Mouse (Mus musculus) midbrain, embryonic 11.5 days (tissue): ENCODE data around the gene Rpl9. TPM values are rescaled to one million over a fixed set of nuclear protein-coding genes. Genes with fewer than 3 reads are reported as not detected.

Source experiments
- ATAC-seq: fragments of 200-750 bp; cut with Nextera tagmentation; 2 replicates; pipeline ENCODE4 v1.8.0; 2017; ENCODE audit warnings: moderate TSS enrichment, moderate library complexity; ENCODE audit not compliant: low FRiP score
- DNase-seq: peaks from one replicate; pipeline ENCODE4 v3.0.0; 2015; ENCODE audit warnings: low spot score; ENCODE audit errors: missing footprints
- H3K27ac ChIP-seq: fragments of 300-500 bp; sonication (generic); 2 replicates; pipeline ENCODE4 v1.5.1; 2014; ENCODE audit warnings: low read depth, low read length
- H3K27me3 ChIP-seq: fragments of 300-500 bp; sonication (generic); 2 replicates; pipeline ENCODE4 v1.6.1; 2014; ENCODE audit warnings: mild to moderate bottlenecking, low read length, moderate library complexity, mixed read lengths; ENCODE audit not compliant: control insufficient read depth, insufficient read depth
- H3K36me3 ChIP-seq: fragments of 300-500 bp; sonication (generic); 2 replicates; pipeline ENCODE4 v1.6.1; 2014; ENCODE audit warnings: mild to moderate bottlenecking, low read length, moderate library complexity, mixed read lengths; ENCODE audit not compliant: control insufficient read depth, insufficient read depth
- H3K4me1 ChIP-seq: fragments of 300-500 bp; sonication (generic); 2 replicates; pipeline ENCODE4 v1.6.1; 2014; ENCODE audit warnings: low read length; ENCODE audit not compliant: control insufficient read depth, insufficient read depth
- H3K4me2 ChIP-seq: fragments of 300-500 bp; sonication (generic); 2 replicates; pipeline ENCODE4 v1.6.1; 2014; ENCODE audit warnings: mild to moderate bottlenecking, moderate library complexity
- H3K4me3 ChIP-seq: fragments of 300-500 bp; sonication (generic); 2 replicates; pipeline ENCODE4 v1.5.1; 2014; ENCODE audit warnings: low read depth, low read length
- H3K9ac ChIP-seq: fragments of 300-500 bp; sonication (generic); 2 replicates; pipeline ENCODE4 v1.6.1; 2014; ENCODE audit warnings: low read length
- H3K9me3 ChIP-seq: fragments of 300-500 bp; sonication (generic); 2 replicates; pipeline ENCODE4 v1.6.1; 2016; ENCODE audit warnings: low read length; ENCODE audit not compliant: control insufficient read depth
- WGBS: fragments of 180-500 bp; shearing (Covaris S2); extraction: QIAGEN DNeasy Blood & Tissue Kit; methylation state at CpG from one replicate; pipeline ENCODE4 v1.1.7; 2014; 5-methylcytosine and 5-hydroxymethylcytosine counted together
- polyA plus RNA-seq: library from polyadenylated mRNA; unstranded; fragments of >200 nt; fragmentation: Nextera tagmentation; extraction: Ambion mirVana; gene quantifications from 2 replicates; pipeline ENCODE4 v1.2.1, GENCODE M21; 2014

Gene Rpl9
- polyA plus RNA-seq, 1 experiment from 2014 or later: 929 TPM

DNA sequence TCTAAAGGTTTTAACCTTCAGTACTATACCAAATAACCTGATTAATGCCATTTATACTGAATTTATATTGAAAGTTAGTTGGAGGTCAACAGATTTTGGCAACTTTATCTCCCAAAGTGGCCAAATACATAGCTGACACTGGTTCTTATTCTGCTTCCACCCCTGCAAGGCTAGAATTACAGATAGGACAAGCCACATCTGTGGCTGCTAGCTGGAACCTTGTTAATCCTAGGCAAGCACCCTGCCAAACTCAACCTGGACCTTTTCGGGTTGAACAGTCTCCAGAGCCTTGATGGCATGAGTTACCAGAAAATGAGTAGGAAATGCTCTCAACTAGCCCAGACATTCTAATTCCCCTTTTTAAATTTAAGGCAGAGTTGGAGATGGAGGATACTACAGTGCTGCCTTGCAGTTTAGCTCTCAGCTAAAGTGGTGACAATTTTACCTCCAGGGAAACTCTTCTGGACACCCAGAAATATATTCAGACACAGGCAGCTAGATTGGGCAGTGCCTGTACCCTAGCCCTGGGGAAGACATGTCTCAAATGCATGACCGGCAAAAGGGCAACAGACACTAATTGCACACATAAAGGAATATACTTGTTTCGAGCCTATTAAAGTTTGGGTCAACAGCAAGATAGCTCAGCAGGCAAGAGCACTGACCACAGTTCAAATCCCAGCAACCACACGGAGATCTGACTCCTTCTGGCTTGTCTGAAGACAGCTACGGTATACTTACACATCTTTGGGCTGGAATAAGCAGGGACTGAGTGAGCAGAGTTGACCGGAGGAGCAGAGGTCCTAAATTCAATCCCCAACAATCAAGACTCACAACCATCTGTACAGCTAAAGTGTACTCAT, 4.0 kb downstream of the Rpl9 start:
- Histone ChIP-seq H3K9me3 (no peaks in the 10 kb centered on the region), H3K4me3 (no peak overlapping the region), H3K9ac (no peak overlapping the region), H3K27me3 (no peaks in the 10 kb centered on the region), H3K27ac (no peak overlapping the region), H3K36me3 (peaks cover 12% of the 10 kb centered on the region), H3K4me2 (no peak overlapping the region), H3K4me1 (peaks cover 11% of the 10 kb centered on the region)
- DNase-seq: peak; percentile 86
- no peak for ATAC-seq
- 79% methylated on average over 6 of the region's 6 CpGs for WGBS

DNA sequence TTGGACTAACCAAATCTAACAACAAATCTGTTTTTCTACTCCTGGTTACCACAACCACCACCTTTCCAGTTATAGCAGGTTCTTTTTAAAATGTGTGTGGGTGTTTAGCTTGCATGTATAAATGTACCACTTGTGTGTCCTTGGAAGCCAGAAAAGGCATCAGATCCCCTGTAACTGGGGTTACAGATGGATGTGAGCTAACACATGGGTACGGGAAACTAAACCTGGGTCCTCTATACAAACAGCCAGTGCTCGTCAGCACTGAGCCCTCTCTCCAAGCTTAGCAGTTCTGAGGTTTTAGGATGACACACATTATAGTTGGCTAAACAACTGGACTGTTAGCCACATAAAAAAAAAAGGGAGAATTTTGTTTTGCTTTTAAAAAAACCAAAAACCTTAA, 5.5 kb downstream of the Rpl9 start:
- Histone ChIP-seq H3K9ac (no peak overlapping the region), H3K27me3 (no peaks in the 10 kb centered on the region), H3K4me3 (no peak overlapping the region), H3K4me2 (no peak overlapping the region), H3K4me1 (peaks cover 11% of the 10 kb centered on the region), H3K9me3 (no peaks in the 10 kb centered on the region), H3K27ac (no peak overlapping the region), H3K36me3 (peaks cover 12% of the 10 kb centered on the region)
- 72% methylated on average over 2 of the region's 2 CpGs for WGBS
- peak; percentile 72 for DNase-seq
- ATAC-seq: no peak

DNA sequence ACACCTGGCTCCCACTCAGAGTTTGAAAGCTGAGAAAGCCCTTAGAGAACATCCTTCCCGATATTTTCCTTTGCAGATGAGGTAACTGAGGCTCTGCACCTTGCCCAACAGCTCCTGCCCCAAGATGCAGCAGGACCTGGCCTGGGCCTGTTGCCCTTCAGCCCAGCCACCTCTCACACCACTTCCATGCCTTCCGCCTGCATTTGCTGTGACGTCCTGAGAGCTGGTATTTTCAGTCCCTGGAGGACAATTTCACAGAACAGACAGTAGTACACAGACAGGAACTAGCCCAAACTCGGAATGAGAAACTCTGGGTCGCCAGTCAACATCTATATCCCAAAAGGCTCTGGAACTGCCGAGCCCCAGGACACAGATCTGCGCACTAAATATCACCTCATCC, 16.5 kb downstream of the Rpl9 start:
- no peak overlapping the region for H3K4me2 ChIP-seq
- no peaks in the 10 kb centered on the region for H3K36me3 ChIP-seq
- ATAC-seq: no peak
- 89% methylated on average over 7 of the region's 7 CpGs for WGBS
- DNase-seq: no peak
- no peaks in the 10 kb centered on the region for H3K27me3 ChIP-seq
- H3K27ac ChIP-seq: no peak overlapping the region
- H3K9ac ChIP-seq: no peak overlapping the region
- H3K9me3 ChIP-seq: no peaks in the 10 kb centered on the region
- H3K4me3 ChIP-seq: no peak overlapping the region
- no peaks in the 10 kb centered on the region for H3K4me1 ChIP-seq

DNA sequence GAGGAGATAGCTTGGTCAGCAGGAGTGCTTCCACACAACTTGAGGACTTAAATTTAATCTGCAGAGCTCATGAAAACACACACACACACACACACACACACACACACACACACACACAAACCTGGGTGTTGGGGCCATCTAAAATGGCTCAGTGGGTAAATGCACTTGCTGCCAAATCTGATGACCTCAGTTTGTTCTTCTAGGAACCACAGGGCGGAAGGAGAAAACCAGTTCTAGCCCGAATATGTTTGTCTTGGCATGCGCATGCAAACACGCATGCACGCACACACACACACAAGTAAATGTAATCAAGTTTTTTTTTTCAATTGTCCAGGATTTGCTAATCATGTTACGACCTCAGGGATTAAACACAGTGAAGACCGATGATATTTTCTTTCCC, 19.7 kb downstream of the Rpl9 start:
- H3K27me3 ChIP-seq: no peaks in the 10 kb centered on the region
- no peak for DNase-seq
- no peak overlapping the region for H3K27ac ChIP-seq
- no peaks in the 10 kb centered on the region for H3K36me3 ChIP-seq
- WGBS: 98% methylated on average over 7 of the region's 7 CpGs
- ATAC-seq: no peak
- H3K9ac ChIP-seq: no peak overlapping the region
- H3K9me3 ChIP-seq: no peaks in the 10 kb centered on the region
- H3K4me1 ChIP-seq: no peaks in the 10 kb centered on the region
- H3K4me2 ChIP-seq: no peak overlapping the region
- no peak overlapping the region for H3K4me3 ChIP-seq

DNA sequence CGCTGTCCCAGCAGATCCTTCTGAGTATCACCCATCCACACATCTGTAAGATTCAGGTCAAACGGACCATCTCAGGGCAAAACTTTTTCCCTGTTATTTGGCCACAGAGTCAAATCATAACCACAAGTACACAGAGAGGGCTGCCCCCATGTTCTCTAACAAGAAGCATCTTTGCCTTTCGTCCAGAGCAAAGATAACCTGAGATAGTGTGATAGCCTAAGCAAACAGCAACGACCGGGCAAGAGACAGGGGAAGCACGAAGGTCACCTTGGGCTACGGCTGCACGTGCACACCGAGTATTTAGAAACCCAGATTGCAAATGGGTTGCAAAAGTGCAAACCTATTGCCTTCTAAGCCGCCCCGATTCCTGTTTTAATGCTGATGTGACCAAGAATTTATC, 23.4 kb downstream of the Rpl9 start:
- no peak for ATAC-seq
- Histone ChIP-seq H3K4me3 (no peak overlapping the region), H3K9ac (no peak overlapping the region), H3K9me3 (no peaks in the 10 kb centered on the region), H3K4me1 (no peaks in the 10 kb centered on the region), H3K36me3 (no peaks in the 10 kb centered on the region), H3K27me3 (no peaks in the 10 kb centered on the region), H3K27ac (no peak overlapping the region), H3K4me2 (no peak overlapping the region)
- no peak for DNase-seq
- 90% methylated on average over 11 of the region's 11 CpGs for WGBS

DNA sequence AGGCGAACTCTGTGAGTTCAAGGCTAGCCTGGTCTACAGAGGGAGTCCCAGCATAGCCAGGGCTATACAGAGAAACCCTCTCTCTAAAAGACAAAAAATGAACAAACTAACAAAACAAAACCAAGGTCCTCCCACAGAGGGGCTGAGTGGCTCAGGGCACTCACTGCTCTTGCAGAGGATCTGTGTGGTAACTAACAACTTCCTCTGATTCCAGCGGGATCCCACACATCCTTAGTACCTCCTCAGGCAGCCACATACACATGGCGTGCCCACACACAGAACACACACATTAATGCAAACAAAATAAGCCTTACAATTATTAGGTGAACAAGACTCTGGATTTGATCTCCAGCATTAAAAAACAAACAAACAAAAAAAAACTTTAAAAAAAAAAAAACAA, 33.5 kb downstream of the Rpl9 start:
- Histone ChIP-seq H3K27me3 (no peaks in the 10 kb centered on the region), H3K9ac (no peak overlapping the region), H3K27ac (no peak overlapping the region), H3K4me3 (no peak overlapping the region), H3K9me3 (no peaks in the 10 kb centered on the region; the same call in 1 of the 2 replicates), H3K36me3 (no peaks in the 10 kb centered on the region), H3K4me1 (no peaks in the 10 kb centered on the region), H3K4me2 (no peak overlapping the region)
- no peak for ATAC-seq
- DNase-seq: no peak
- WGBS: 91% methylated on average over 3 of the region's 3 CpGs

DNA sequence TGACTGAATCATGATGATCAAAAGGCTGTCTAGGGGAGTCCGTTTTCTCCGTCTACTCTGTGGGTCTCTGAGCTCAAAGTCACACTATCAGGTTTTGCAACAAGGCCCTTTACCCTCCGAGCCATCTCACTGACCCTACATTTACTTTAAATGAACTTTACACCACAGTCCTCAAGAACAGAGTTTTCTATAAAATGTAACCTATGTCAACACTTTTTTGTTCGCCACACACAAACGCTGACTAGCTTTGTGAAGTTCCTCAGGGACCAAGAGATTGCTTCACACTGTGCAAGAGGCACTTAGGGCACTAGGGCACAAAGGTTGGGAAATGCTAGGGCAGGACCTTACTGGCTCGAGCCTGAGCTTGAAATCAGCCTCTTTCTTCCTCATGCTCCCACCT, 34.4 kb downstream of the Rpl9 start:
- Histone ChIP-seq H3K27ac (no peak overlapping the region), H3K9me3 (no peaks in the 10 kb centered on the region; the same call in 1 of the 2 replicates), H3K9ac (no peak overlapping the region), H3K36me3 (no peaks in the 10 kb centered on the region), H3K4me2 (no peak overlapping the region), H3K4me3 (no peak overlapping the region), H3K4me1 (no peaks in the 10 kb centered on the region), H3K27me3 (no peaks in the 10 kb centered on the region)
- 81% methylated on average over 6 of the region's 6 CpGs for WGBS
- ATAC-seq (no peak), DNase-seq (no peak)

DNA sequence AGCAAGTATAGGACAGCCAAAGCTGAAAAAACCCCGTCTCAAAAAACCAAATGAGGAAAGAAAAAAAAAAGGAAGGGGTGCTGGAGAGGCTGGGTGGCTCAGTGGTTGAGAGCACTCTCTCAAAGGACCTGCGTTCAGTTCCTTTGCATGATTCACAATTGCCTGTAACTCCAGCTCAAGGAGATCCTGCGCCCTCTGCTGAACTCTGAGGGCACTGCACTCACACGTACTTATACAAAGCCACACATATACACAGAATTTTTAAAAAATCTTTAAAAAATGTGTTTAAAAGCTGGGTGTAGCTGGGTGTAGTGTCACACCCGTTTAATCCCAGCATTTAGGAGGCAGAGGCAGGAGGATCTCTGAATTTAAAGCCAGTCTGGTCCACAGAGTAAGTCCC, 36.3 kb downstream of the Rpl9 start:
- DNase-seq (no peak), ATAC-seq (no peak)
- no peaks in the 10 kb centered on the region for H3K36me3 ChIP-seq
- WGBS: 81% methylated on average over 5 of the region's 5 CpGs
- no peak overlapping the region for H3K4me3 ChIP-seq
- no peaks in the 10 kb centered on the region for H3K4me1 ChIP-seq
- no peaks in the 10 kb centered on the region; the same call in 1 of the 2 replicates for H3K9me3 ChIP-seq
- H3K27me3 ChIP-seq: no peaks in the 10 kb centered on the region
- H3K4me2 ChIP-seq: no peak overlapping the region
- H3K9ac ChIP-seq: no peak overlapping the region
- H3K27ac ChIP-seq: no peak overlapping the region

DNA sequence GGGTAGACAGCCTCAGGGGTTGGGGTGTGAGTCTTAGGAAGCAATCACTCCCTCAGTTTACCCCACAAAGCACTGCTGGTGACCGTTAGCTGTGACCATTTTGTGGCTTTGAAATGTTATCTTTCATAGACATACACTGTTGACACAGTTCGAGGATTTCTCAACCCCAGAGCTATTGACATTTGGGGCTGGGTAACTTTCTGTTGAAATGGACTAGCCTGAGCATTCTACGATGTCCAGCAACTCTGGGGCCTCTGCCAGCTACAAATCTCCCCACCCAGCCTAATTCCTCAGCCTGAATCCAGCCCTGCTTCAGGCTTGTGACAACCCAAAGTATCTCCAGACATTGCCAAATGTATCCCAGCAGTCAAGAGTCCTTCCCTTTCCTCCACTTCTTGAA, 37.1 kb downstream of the Rpl9 start:
- no peaks in the 10 kb centered on the region; the same call in 1 of the 2 replicates for H3K9me3 ChIP-seq
- no peak overlapping the region for H3K27ac ChIP-seq
- no peaks in the 10 kb centered on the region for H3K36me3 ChIP-seq
- H3K9ac ChIP-seq: no peak overlapping the region
- ATAC-seq (no peak), DNase-seq (no peak)
- H3K4me1 ChIP-seq: no peaks in the 10 kb centered on the region
- no peak overlapping the region for H3K4me2 ChIP-seq
- H3K27me3 ChIP-seq: no peaks in the 10 kb centered on the region
- no peak overlapping the region for H3K4me3 ChIP-seq
- 87% methylated on average over 3 of the region's 3 CpGs for WGBS
